Mouse (Mus musculus) embryonic facial prominence, embryonic 11.5 days (tissue): ENCODE results near the gene Tjp2. TPM values are rescaled to one million over a fixed set of nuclear protein-coding genes. Genes with fewer than 3 reads are reported as not detected.

Experiments used
- ATAC-seq: fragments of 200-750 bp; cut with Nextera tagmentation; replicated peaks from 2 replicates; pipeline ENCODE4 v1.8.0; 2017; ENCODE audit warnings: low read depth; ENCODE audit not compliant: insufficient number of reproducible peaks, low FRiP score, low TSS enrichment
- DNase-seq: peaks from one replicate; pipeline ENCODE4 v3.0.0-alpha.2; 2015; ENCODE audit warnings: low spot score
- H3K27ac ChIP-seq: fragments of 300-500 bp; sonication (generic); replicated peaks from 2 replicates; pipeline ENCODE4 v1.5.1; 2014; ENCODE audit warnings: mild to moderate bottlenecking, low read depth, low read length, control low read depth
- H3K27me3 ChIP-seq: fragments of 300-500 bp; sonication (generic); 2 replicates; pipeline ENCODE4 v1.6.1; 2014; ENCODE audit warnings: mild to moderate bottlenecking, low read length, moderate library complexity, mixed read lengths; ENCODE audit not compliant: control insufficient read depth, insufficient read depth
- H3K36me3 ChIP-seq: fragments of 300-500 bp; sonication (generic); replicated peaks from 2 replicates; pipeline ENCODE4 v1.6.1; 2014; ENCODE audit warnings: low read depth, mild to moderate bottlenecking, low read length, moderate library complexity, mixed read lengths; ENCODE audit not compliant: control insufficient read depth, insufficient read depth
- H3K4me1 ChIP-seq: fragments of 300-500 bp; sonication (generic); 2 replicates; pipeline ENCODE4 v1.6.1; 2014; ENCODE audit warnings: low read length, mixed read lengths; ENCODE audit not compliant: control insufficient read depth, insufficient read depth
- H3K4me2 ChIP-seq: fragments of 300-500 bp; sonication (generic); 2 replicates; pipeline ENCODE4 v1.6.1; 2014; ENCODE audit warnings: low read depth, mild to moderate bottlenecking, control low read depth, low read length, moderate library complexity
- H3K4me3 ChIP-seq: fragments of 300-500 bp; sonication (generic); 2 replicates; pipeline ENCODE4 v1.5.1; 2014; ENCODE audit warnings: low read depth, low read length, control low read depth
- H3K9ac ChIP-seq: fragments of 300-500 bp; sonication (generic); replicated peaks from 2 replicates; pipeline ENCODE4 v1.6.1; 2014; ENCODE audit warnings: mild to moderate bottlenecking, control low read depth, low read length
- H3K9me3 ChIP-seq: fragments of 300-500 bp; sonication (generic); replicated peaks from 2 replicates; pipeline ENCODE4 v1.6.1; 2016; ENCODE audit warnings: mild to moderate bottlenecking, low read length, inconsistent platforms, mixed read lengths; ENCODE audit not compliant: control insufficient read depth
- WGBS: fragments of 180-500 bp; shearing (Covaris S2); extraction: QIAGEN DNeasy Blood & Tissue Kit; methylation state at CpG from one replicate; pipeline ENCODE4 v1.1.7; 2014; 5-methylcytosine and 5-hydroxymethylcytosine counted together
- polyA plus RNA-seq: library from polyadenylated mRNA; unstranded; fragments of >200 nt; fragmentation: Nextera tagmentation; extraction: Ambion mirVana; gene quantifications from 2 replicates; pipeline ENCODE4 v1.2.1, GENCODE M21; 2014

The Tjp2 gene
- polyA plus RNA-seq, 1 experiment from 2014 or later = 22.4 TPM

- Histone ChIP-seq H3K9me3 (no peaks in the 10 kb centered on the region), H3K36me3 (no peaks in the 10 kb centered on the region), H3K27ac (no peak overlapping the region), H3K9ac (no peak overlapping the region), H3K4me3 (no peak overlapping the region), H3K4me1 (no peaks in the 10 kb centered on the region), H3K4me2 (no peak overlapping the region), H3K27me3 (no peaks in the 10 kb centered on the region)
- no peak for DNase-seq
- 62% methylated on average over 7 of the region's 9 CpGs for WGBS
- no peak for ATAC-seq
These were observed 65.5 kb downstream of the Tjp2 start for GRCm38 (mm10) chr19:24159334-24159733.

- Histone ChIP-seq H3K9ac (no peak overlapping the region), H3K27ac (no peak overlapping the region), H3K4me1 (no peaks in the 10 kb centered on the region), H3K36me3 (no peaks in the 10 kb centered on the region), H3K9me3 (no peaks in the 10 kb centered on the region), H3K27me3 (no peaks in the 10 kb centered on the region), H3K4me3 (no peak overlapping the region), H3K4me2 (no peak overlapping the region)
- no peak for ATAC-seq
- DNase-seq = no peak
- WGBS = 68% methylated on average over 6 of the region's 6 CpGs
These were observed 68.8 kb downstream of the Tjp2 start for GRCm38 (mm10) chr19:24156067-24156455.

DNA sequence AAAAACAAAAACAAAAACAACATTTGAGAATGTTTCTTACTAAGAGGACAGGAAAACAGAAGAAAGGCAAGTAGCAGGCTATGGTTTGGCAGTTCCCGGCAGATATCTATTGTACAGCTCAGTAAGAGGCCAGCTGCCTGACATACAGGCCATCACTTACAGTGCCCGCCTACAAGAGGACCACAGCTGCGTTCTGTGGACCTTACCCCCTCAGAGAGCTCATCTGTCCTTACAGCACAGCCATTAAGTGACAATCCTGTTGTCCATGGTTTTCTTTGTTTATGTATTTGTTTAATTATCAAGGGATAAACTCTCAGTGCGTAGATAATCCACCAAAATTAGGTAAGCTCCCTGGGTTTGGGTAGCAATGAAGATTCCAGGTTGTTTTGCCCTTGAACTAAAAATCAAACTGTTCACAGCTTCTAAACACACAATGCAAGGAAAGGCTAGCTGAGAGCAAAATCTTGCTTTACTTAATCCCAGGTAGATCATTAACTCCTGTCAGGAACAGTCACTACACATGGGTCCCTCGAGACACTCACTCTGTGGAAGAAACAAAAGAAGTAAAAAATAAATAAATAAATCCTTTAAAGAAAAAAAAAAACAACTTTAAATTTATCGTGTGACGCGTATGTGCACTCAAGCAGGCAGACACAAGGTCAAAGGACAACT is 69.3 kb downstream of the Tjp2 start:
- no peak overlapping the region for H3K4me3 ChIP-seq
- H3K9me3 ChIP-seq = no peaks in the 10 kb centered on the region
- H3K4me1 ChIP-seq = no peaks in the 10 kb centered on the region
- no peaks in the 10 kb centered on the region for H3K27me3 ChIP-seq
- ATAC-seq = no peak
- no peaks in the 10 kb centered on the region for H3K36me3 ChIP-seq
- no peak for DNase-seq
- H3K4me2 ChIP-seq = no peak overlapping the region
- 52% methylated on average over 8 of the region's 8 CpGs for WGBS
- H3K9ac ChIP-seq = no peak overlapping the region
- no peak overlapping the region for H3K27ac ChIP-seq

DNA sequence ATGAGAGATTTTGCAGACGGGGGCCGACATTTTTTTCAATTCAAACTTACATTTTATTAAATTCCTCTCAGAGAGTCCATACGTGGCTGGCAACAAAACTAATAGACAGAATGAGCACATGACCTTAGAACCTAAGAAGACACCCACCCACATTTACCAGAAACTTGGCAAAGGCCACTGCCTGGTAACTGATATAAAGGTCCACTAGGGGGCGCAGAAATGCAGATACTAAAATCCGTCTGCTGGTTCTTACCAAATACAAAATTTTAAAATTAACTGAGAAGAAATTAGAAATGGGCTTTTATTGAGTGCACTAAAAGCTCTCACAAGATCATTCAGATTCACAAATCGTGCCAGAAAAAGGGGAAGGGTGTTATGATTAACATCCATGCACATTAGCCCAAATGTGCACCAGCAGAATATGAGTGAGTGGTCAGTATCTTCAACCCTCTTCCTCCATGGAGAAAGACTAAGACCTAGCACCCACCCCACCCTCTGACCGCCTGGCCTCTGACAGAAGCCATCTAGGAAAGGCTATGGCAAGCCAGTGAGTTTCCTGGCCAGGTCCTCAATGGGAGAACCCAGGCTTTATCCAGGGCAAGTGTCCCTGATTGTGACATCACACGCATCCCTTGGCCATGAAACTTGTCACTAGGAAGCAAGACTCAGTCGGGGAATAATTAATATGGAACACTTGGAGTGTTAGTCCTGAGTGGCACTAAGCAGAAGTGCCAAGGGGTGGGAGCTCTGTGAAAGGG is 71.4 kb downstream of the Tjp2 start:
- H3K27me3 ChIP-seq = no peaks in the 10 kb centered on the region
- H3K27ac ChIP-seq = no peak overlapping the region
- H3K36me3 ChIP-seq = no peaks in the 10 kb centered on the region
- H3K4me1 ChIP-seq = no peaks in the 10 kb centered on the region
- peak; percentile 83 for DNase-seq
- H3K4me3 ChIP-seq = no peak overlapping the region
- WGBS = 57% methylated on average over 9 of the region's 9 CpGs
- H3K9ac ChIP-seq = no peak overlapping the region
- ATAC-seq = no peak
- no peaks in the 10 kb centered on the region for H3K9me3 ChIP-seq
- no peak overlapping the region for H3K4me2 ChIP-seq

GRCm38 (mm10) chr19:24144009-24144408 is 80.8 kb downstream of the Tjp2 start:
- Histone ChIP-seq H3K4me3 (no peak overlapping the region), H3K9me3 (no peaks in the 10 kb centered on the region), H3K27ac (no peak overlapping the region), H3K4me1 (no peaks in the 10 kb centered on the region; the same call in 1 of the 2 replicates), H3K36me3 (no peaks in the 10 kb centered on the region), H3K27me3 (no peaks in the 10 kb centered on the region), H3K9ac (no peak overlapping the region), H3K4me2 (no peak overlapping the region)
- ATAC-seq = no peak
- WGBS = 93% methylated on average over 7 of the region's 7 CpGs
- no peak for DNase-seq

DNA sequence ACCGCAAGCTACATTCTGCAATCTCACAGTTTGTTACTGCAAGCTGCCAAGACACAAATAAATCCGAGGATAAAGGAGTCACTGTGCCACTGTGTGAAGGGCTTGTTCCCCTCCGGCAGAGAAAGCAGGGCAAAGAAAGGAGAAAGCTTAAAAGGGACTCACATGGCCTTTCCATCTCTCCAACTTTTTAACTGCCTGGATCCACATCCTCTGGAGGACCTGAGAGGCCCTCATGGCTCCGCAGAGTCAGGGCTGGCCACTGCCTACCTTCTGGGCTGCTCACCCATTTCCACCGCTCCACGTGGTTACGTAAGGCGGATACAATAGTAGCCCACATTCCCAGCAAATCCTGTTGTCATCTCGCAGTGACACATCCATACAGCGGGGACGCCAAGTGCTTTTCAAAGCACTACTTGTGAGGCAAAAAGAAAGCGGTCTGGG is 82.2 kb downstream of the Tjp2 start:
- ATAC-seq (no peak), DNase-seq (no peak)
- Histone ChIP-seq H3K27me3 (no peaks in the 10 kb centered on the region), H3K36me3 (no peaks in the 10 kb centered on the region), H3K4me1 (no peaks in the 10 kb centered on the region; the same call in 1 of the 2 replicates), H3K9me3 (no peaks in the 10 kb centered on the region), H3K4me2 (no peak overlapping the region), H3K4me3 (no peak overlapping the region), H3K9ac (no peak overlapping the region), H3K27ac (no peak overlapping the region)
- 70% methylated on average over 12 of the region's 12 CpGs for WGBS

- ATAC-seq (no peak), DNase-seq (no peak)
- H3K4me3 ChIP-seq = no peak overlapping the region
These were observed 84.5 kb downstream of the Tjp2 start for GRCm38 (mm10) chr19:24140298-24140697.

GRCm38 (mm10) chr19:24137392-24137791 is 87.4 kb downstream of the Tjp2 start:
- Histone ChIP-seq H3K4me1 (no peaks in the 10 kb centered on the region; the same call in none of the 2 replicates), H3K9me3 (no peaks in the 10 kb centered on the region), H3K4me3 (no peak overlapping the region), H3K4me2 (no peak overlapping the region), H3K9ac (no peak overlapping the region), H3K27me3 (no peaks in the 10 kb centered on the region), H3K27ac (no peak overlapping the region), H3K36me3 (no peaks in the 10 kb centered on the region)
- 89% methylated on average over 4 of the region's 4 CpGs for WGBS
- ATAC-seq (0 out of 2 replicates have a peak, but pooled peaks have one; percentile 20), DNase-seq (no peak)

More at GRCm38 (mm10) chr19:24140298-24140697, 84.5 kb downstream of the Tjp2 start:
- no peak overlapping the region for H3K9ac ChIP-seq
- no peaks in the 10 kb centered on the region for H3K9me3 ChIP-seq
- H3K27me3 ChIP-seq = no peaks in the 10 kb centered on the region
- no peaks in the 10 kb centered on the region; the same call in 1 of the 2 replicates for H3K4me1 ChIP-seq
- no peaks in the 10 kb centered on the region for H3K36me3 ChIP-seq
- H3K27ac ChIP-seq = no peak overlapping the region
- H3K4me2 ChIP-seq = no peak overlapping the region
- WGBS = 70% methylated on average over 3 of the region's 3 CpGs
